Mouse (Mus musculus) kidney, adult 18-20 months (tissue): ENCODE measurements around the gene Rcor1.

ENCODE experiments used
- DNase-seq: peaks from one replicate; pipeline ENCODE4 v3.0.0; 2021

Rcor1 gene

DNA sequence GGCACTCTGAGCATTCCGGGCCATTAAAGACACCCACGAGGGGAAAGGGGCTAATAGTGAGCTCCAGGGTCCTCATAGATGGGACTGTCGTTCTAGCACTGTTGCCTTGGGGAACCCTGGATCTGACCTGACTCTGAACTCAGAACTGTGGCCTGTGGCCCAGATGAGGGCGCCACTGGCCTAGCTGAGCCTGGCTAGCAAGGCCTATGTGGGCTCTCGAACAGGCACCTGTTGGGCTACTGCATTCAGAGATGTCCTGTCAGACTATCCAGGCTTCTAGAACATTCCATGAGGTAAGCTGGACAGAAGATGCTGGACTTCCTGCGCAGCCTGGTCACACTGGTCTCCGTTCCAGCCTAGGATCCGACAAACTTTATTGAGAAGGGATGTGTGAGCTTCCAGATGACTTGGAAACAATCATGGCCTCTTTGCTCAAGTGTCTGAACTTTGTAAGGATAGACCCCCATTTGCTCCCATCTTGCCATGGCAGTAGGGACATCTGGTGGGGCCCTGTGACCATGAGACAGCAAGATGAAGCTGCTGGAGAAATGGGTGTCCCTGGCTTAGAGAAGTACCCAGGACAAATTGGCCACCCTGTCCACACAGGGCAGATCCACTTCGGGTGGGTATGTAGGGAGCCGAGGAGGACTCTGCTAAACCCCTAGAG, 126.1 kb downstream of the Rcor1 start:
- DNase-seq, result peak; percentile 56
